Mouse (Mus musculus) MEL (cell line): Measurements from ENCODE around the gene Ptgis.

ENCODE experiments used
- CTCF ChIP-seq, 3 experiments: IDR thresholded peaks in 2 of 3; conservative IDR thresholded peaks in 1 of 3; 2 replicates each; pipeline ENCODE4 v1.5.1; 2011 to 2012; ENCODE audit warnings: low read length in 3 of 3, low read depth in 2 of 3, mild to moderate bottlenecking in 2 of 3, improper control_type of control experiment in 1 of 3, inconsistent platforms in 1 of 3, mixed read lengths in 1 of 3, moderate library complexity in 1 of 3; ENCODE audit not compliant: control insufficient read depth in 1 of 3, insufficient read depth in 1 of 3, poor library complexity in 1 of 3, severe bottlenecking in 1 of 3
- NRF1 ChIP-seq: IDR thresholded peaks from 2 replicates; pipeline ENCODE4 v1.6.1; 2014; ENCODE audit warnings: low read depth, mild to moderate bottlenecking, inconsistent platforms, low read length, improper control_type of control experiment, moderate library complexity; ENCODE audit not compliant: poor library complexity, insufficient read depth, severe bottlenecking
- POLR2A ChIP-seq, 2 experiments: IDR thresholded peaks; 2 replicates each; pipeline ENCODE4 v1.6.1; 2011 to 2012; ENCODE audit warnings: low read length in 2 of 2, mild to moderate bottlenecking in 2 of 2, control low read depth in 1 of 2, improper control_type of control experiment in 1 of 2, low read depth in 1 of 2, moderate library complexity in 1 of 2; ENCODE audit not compliant: control insufficient read depth in 1 of 2, insufficient read depth in 1 of 2, poor library complexity in 1 of 2
- TCF12 ChIP-seq: IDR thresholded peaks from 2 replicates; pipeline ENCODE4 v1.6.1; 2014; ENCODE audit warnings: low read depth, mild to moderate bottlenecking, inconsistent platforms, low read length, improper control_type of control experiment, moderate library complexity

DNA sequence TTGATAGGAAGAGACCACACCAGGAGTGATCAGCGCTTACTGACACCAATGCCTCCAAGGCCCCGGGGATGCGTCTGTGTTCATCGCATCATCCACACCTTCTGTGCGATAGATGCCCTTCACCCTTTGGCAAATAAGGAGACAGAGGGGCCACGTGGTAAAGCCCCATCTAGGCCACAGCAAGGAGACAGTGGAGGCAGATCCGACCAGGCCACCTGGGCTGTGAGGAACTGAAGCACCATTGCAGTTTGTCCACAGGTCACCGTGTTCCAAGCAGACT lies 27.9 kb upstream of the Ptgis start:
- TF ChIP-seq CTCF (IDR thresholded peaks at IDR 0.05 in 2 of 3, conservative IDR thresholded peaks at IDR 0.05 in 1 of 3; ENCODE audit: control insufficient read depth in 1 of 3, insufficient read depth in 1 of 3, low read depth in 2 of 3, low read length in 3 of 3, poor library complexity in 1 of 3, severe bottlenecking in 1 of 3) (no peak), POLR2A (IDR thresholded peaks at IDR 0.05; ENCODE audit: control insufficient read depth in 1 of 2, insufficient read depth in 1 of 2, low read depth in 1 of 2, low read length in 2 of 2, poor library complexity in 1 of 2) (no peak), NRF1 (no peak), TCF12 (no peak)
